Mouse (Mus musculus): ENCODE results near the gene Rnase12.

GRCm38 (mm10) chr14:51098921-51099320 is 41.5 kb upstream of the Rnase12 start:
- no peak for TF ChIP-seq CTCF (IDR thresholded peaks at IDR 0.05; ENCODE audit: extremely low read depth, insufficient read length, insufficient replicate concordance, low read depth, low read length)
- no peak for TF ChIP-seq POLR2A (IDR thresholded peaks at IDR 0.05; ENCODE audit: low read depth, low read length)
